Mouse (Mus musculus): ENCODE results near the gene Ide. TPM values are rescaled to one million over a fixed set of nuclear protein-coding genes. Genes with fewer than 3 reads are reported as not detected.

The Ide gene
- polyA plus RNA-seq (2014; fragmentation: Nextera tagmentation; extraction: Ambion mirVana): 26.0 and 44.7 TPM in 2 replicates

DNA sequence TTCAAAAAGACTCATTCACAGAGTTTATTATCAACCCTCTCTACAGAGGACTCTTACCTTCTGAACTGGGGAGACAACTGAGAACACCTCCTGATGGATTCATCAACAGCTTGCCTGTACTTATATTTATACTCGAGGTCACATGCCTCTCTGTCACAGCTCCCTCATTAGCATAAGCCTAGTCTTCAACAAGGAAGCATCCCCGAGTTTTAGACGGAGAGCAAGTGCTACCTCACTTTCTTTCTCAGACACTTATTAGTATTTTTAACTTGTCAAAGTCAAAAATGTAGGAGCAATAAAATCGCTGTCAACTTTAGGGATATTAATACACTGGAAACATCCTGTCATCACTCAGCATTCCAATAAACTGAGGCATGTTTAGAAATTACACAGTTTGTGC lies at the start of gene Ide:
TSS of gene Ide (minus strand) at position 101 of the 400 bp plus-strand sequence.
- DNase-seq (no peak), ATAC-seq (ENCODE audit: low FRiP score, low TSS enrichment) (no peak)
- no peaks in the 10 kb centered on the region for H3K4me1 ChIP-seq (ENCODE audit: control insufficient read depth, insufficient read depth, low read length)
- no peak within 1 kb of the TSS for H3K4me3 ChIP-seq (replicated peaks; ENCODE audit: low read depth, low read length)
- 75% methylated on average over 4 of the region's 4 CpGs for WGBS
- H3K27ac ChIP-seq (replicated peaks; ENCODE audit: low read depth, low read length): no peak within 1 kb of the TSS
- H3K4me2 ChIP-seq (ENCODE audit: low read length): no peak within 1 kb of the TSS
- no peaks in the 10 kb centered on the region for H3K36me3 ChIP-seq (ENCODE audit: control insufficient read depth, insufficient read depth, low read length)
- no peaks in the 10 kb centered on the region for H3K9me3 ChIP-seq (ENCODE audit: control insufficient read depth, low read length)
- H3K27me3 ChIP-seq (ENCODE audit: control insufficient read depth, insufficient read depth, low read length): no peaks in the 10 kb centered on the region
- no peak within 1 kb of the TSS for H3K9ac ChIP-seq (replicated peaks; ENCODE audit: low read length)

DNA sequence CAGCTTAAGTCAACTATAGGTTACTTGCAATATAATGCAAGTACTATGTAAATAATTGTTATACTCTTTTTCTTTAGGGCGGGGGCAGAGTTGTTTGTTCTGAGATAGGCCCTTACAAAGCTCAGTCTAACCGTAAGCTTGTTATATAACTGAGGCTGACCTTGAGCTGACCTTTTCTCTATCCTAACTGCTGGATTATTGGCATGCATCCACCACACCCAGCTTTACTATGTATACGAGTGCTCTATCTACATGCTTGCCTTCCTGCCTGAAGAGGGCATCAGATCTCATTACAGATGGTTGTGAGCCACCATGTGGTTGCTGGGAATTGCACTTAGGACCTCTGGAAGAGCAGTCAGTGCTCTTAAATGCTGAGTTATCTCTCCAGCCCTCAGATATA lies 48.5 kb upstream of the Ide start:
- Histone ChIP-seq H3K4me1 (ENCODE audit: control insufficient read depth, insufficient read depth, low read length) (no peaks in the 10 kb centered on the region), H3K27ac (replicated peaks; ENCODE audit: low read depth, low read length) (no peak overlapping the region), H3K36me3 (ENCODE audit: control insufficient read depth, insufficient read depth, low read length) (peaks cover 4% of the 10 kb centered on the region; the same call in 1 of the 2 replicates), H3K4me2 (ENCODE audit: low read length) (no peak overlapping the region), H3K4me3 (replicated peaks; ENCODE audit: low read depth, low read length) (no peak overlapping the region), H3K27me3 (ENCODE audit: control insufficient read depth, insufficient read depth, low read length) (no peaks in the 10 kb centered on the region), H3K9me3 (ENCODE audit: control insufficient read depth, low read length) (no peaks in the 10 kb centered on the region), H3K9ac (replicated peaks; ENCODE audit: low read length) (no peak overlapping the region)
- DNase-seq (no peak), ATAC-seq (ENCODE audit: low FRiP score, low TSS enrichment) (no peak)
- WGBS: 84% methylated on average over 3 of the region's 3 CpGs

DNA sequence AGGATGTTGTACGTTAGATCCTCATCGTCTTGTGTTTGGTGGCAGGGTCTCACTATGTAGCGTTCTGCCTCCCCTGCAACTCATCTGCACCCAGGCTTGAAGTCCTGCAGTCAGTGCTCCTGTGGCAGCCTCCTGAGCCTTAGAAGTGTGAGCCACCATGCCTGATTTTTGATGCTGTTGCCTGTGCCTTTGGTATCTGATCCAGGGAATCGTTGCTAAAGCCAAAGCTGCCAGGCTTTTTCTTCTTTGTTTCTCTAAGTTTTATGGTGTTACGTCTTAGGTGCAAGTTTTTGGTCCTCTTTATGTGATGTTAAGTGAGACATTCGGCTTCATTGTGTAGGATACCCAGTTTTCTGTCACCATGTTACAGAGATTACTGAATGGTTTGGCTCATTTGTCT lies 41.2 kb upstream of the Ide start:
- H3K4me2 ChIP-seq (ENCODE audit: low read length): no peak overlapping the region
- H3K36me3 ChIP-seq (ENCODE audit: control insufficient read depth, insufficient read depth, low read length): no peaks in the 10 kb centered on the region
- DNase-seq (no peak), ATAC-seq (ENCODE audit: low FRiP score, low TSS enrichment) (no peak)
- no peak overlapping the region for H3K4me3 ChIP-seq (replicated peaks; ENCODE audit: low read depth, low read length)
- WGBS: 80% methylated on average over 6 of the region's 6 CpGs
- no peaks in the 10 kb centered on the region for H3K27me3 ChIP-seq (ENCODE audit: control insufficient read depth, insufficient read depth, low read length)
- peaks cover 6% of the 10 kb centered on the region; the same call in 1 of the 2 replicates for H3K4me1 ChIP-seq (ENCODE audit: control insufficient read depth, insufficient read depth, low read length)
- H3K27ac ChIP-seq (replicated peaks; ENCODE audit: low read depth, low read length): no peak overlapping the region
- H3K9me3 ChIP-seq (ENCODE audit: control insufficient read depth, low read length): no peaks in the 10 kb centered on the region
- no peak overlapping the region for H3K9ac ChIP-seq (replicated peaks; ENCODE audit: low read length)

DNA sequence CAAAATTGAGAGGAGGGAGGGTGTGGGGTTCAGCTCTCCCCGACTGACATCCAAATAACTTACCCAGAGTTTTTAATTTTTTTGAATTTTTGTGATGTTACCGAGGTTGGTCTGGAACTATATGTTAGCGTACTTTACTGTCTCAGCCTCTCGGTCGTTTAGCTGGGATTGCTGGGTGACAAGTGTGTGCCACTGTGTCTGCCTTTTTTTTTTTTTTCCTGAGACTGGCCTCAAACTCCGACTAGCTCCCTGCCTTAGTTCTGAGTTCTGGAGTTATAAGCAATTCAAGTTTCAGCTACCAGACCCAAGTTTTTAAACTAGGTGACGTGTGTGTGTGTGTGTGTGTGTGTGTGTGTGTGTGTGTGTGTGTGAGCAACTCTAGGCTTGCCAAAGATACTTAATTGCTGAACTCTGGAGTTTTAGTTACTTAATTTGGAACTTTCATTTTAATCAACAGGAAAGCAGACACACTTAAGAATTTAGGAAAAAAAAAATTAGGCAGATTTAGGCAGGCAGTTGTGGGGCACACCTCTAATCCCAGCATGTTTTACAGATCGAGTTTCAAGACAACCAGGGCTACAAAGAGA lies 39.8 kb upstream of the Ide start:
- Histone ChIP-seq H3K9ac (replicated peaks; ENCODE audit: low read length) (0 out of 2 replicates have a peak overlapping the region, but pooled peaks have one; percentile 12), H3K36me3 (ENCODE audit: control insufficient read depth, insufficient read depth, low read length) (no peaks in the 10 kb centered on the region), H3K4me2 (ENCODE audit: low read length) (peak overlapping the region; percentile 58), H3K4me3 (replicated peaks; ENCODE audit: low read depth, low read length) (peak overlapping the region; percentile 62), H3K27ac (replicated peaks; ENCODE audit: low read depth, low read length) (no peak overlapping the region), H3K9me3 (ENCODE audit: control insufficient read depth, low read length) (no peaks in the 10 kb centered on the region), H3K4me1 (ENCODE audit: control insufficient read depth, insufficient read depth, low read length) (peaks cover 6% of the 10 kb centered on the region; the same call in 1 of the 2 replicates), H3K27me3 (ENCODE audit: control insufficient read depth, insufficient read depth, low read length) (no peaks in the 10 kb centered on the region)
- ATAC-seq (ENCODE audit: low FRiP score, low TSS enrichment) (no peak), DNase-seq (no peak)
- WGBS: 21% methylated on average over 8 of the region's 8 CpGs

DNA sequence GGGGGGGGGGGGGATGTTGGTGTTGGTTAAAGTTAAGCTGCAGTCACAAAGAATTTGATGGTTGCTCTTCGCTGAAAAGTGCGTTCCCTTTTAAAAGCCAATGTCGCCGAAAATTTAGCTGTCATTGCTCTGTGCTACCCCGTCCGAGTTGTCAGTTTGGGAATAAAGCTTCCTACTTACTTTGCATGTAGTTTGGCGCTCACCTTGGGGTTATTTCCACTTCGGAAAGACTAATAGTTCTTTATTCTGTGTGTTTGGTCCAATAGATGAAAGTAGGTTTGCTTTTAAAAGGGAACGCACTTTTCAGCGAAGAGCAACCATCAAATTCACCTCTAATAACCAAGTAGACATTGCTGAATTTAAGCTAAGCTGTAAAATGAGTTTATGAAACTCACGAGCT lies 39.2 kb upstream of the Ide start:
- ATAC-seq (ENCODE audit: low FRiP score, low TSS enrichment): no peak
- WGBS: 2% methylated on average over 11 of the region's 11 CpGs
- DNase-seq: no peak

DNA sequence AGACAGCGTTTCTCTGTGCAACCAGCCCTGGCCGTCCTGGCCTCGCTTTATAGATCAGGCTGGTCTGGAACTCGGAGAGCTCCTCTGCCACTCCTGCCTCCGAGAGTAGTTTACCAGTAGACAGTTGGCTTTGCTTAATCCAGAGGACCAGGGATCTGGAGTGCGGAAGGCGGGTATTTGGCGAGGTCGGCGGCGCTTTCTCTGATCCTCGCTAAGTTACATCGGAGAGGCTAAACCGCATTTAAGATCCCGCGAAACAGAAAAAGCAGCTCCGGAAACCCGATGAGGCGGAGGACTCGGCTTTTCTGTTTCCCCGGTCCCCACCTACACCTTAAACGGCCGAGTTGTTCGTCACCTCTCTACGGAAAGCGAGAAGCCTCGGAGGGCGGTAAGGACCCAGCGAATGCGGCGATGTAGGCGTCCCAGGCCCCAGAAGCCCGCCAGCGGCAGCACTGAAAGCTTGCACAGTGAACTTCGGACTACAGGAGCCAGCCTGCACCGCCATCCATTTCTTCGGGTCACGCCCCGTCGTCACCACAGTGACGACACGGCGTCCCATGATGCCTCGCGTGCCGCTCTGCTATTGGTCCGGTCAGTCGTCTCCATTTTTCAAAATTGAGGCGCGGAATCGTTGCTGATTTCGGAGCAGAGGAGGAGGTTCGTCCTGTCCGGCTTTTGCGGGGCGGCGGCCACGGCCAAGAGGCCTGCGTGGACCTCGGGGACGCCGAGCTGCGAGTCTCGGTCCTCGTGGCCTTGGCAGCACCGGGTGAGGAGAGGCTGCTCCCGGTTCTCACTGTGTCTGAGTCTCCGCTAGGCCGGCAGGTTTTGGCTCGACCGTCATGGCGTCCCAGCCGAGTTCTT lies 38.3 kb upstream of the Ide start, which contains the start of gene Kif11:
TSS of gene Kif11 (plus strand) at position 649 of the 861 bp plus-strand sequence.
- Histone ChIP-seq H3K4me1 (ENCODE audit: control insufficient read depth, insufficient read depth, low read length) (peaks cover 6% of the 10 kb centered on the region; the same call in 1 of the 2 replicates), H3K27me3 (ENCODE audit: control insufficient read depth, insufficient read depth, low read length) (no peaks in the 10 kb centered on the region), H3K9me3 (ENCODE audit: control insufficient read depth, low read length) (no peaks in the 10 kb centered on the region), H3K27ac (replicated peaks; ENCODE audit: low read depth, low read length) (peak within 1 kb of the TSS; percentile 93), H3K4me2 (ENCODE audit: low read length) (peak within 1 kb of the TSS; percentile 58), H3K9ac (replicated peaks; ENCODE audit: low read length) (peak within 1 kb of the TSS; percentile 72), H3K36me3 (ENCODE audit: control insufficient read depth, insufficient read depth, low read length) (no peaks in the 10 kb centered on the region), H3K4me3 (replicated peaks; ENCODE audit: low read depth, low read length) (peak within 1 kb of the TSS; percentile 62)
- under 1% methylated on average over 73 of the region's 73 CpGs for WGBS
- ATAC-seq (ENCODE audit: low FRiP score, low TSS enrichment) (peak; percentile 99), DNase-seq (peak; percentile 99)

More for the DNA sequence above, 39.2 kb upstream of the Ide start:
- peaks cover 6% of the 10 kb centered on the region; the same call in 1 of the 2 replicates for H3K4me1 ChIP-seq (ENCODE audit: control insufficient read depth, insufficient read depth, low read length)
- H3K27ac ChIP-seq (replicated peaks; ENCODE audit: low read depth, low read length): no peak overlapping the region
- H3K36me3 ChIP-seq (ENCODE audit: control insufficient read depth, insufficient read depth, low read length): no peaks in the 10 kb centered on the region
- H3K4me2 ChIP-seq (ENCODE audit: low read length): peak overlapping the region; percentile 58
- H3K4me3 ChIP-seq (replicated peaks; ENCODE audit: low read depth, low read length): peak overlapping the region; percentile 62
- no peaks in the 10 kb centered on the region for H3K27me3 ChIP-seq (ENCODE audit: control insufficient read depth, insufficient read depth, low read length)
- H3K9ac ChIP-seq (replicated peaks; ENCODE audit: low read length): no peak overlapping the region; the same call in 1 of the 2 replicates
- no peaks in the 10 kb centered on the region for H3K9me3 ChIP-seq (ENCODE audit: control insufficient read depth, low read length)

DNA sequence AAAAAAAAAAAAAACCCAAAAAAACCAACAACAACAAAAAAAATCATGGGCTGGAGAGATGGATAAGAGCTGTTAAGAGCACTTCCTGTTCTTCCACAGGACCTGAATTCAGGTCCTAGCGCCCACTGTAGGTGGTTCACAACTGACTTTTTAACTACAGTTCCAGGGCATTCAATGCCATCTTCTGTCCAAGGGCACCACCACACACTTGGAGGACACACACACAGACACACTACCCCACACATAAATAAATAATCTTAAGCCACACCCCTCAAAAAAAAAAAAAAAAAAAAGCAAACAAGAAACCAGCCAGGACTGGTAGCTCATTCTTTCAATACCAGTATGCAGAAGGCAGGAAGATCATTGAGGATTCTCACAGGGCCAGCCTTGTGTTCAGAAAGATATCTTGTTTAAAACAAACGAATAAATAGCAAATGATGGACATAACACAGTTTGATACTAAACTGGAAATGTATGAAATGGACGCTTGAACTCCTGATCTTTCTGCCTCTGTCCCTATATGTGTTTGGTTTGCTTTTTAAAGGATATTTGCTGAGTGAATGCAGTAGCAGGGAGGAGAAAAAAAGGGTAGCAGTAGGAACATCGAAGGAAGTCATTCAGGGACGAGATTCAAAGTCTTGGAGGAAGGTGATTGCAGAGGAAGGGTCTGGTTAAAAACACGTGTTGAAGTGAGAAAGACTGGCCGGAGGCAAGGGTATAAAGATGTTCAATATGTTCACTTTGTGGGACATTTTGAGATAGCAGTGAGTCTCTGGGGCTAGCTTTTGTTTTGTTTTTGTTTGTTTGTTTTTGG lies 37.5 kb upstream of the Ide start:
- WGBS: 20% methylated on average over 7 of the region's 7 CpGs
- Histone ChIP-seq H3K4me3 (replicated peaks; ENCODE audit: low read depth, low read length) (peak overlapping the region; percentile 62), H3K27me3 (ENCODE audit: control insufficient read depth, insufficient read depth, low read length) (no peaks in the 10 kb centered on the region), H3K4me2 (ENCODE audit: low read length) (peak overlapping the region; percentile 58), H3K9me3 (ENCODE audit: control insufficient read depth, low read length) (no peaks in the 10 kb centered on the region), H3K27ac (replicated peaks; ENCODE audit: low read depth, low read length) (peak overlapping the region; percentile 93), H3K9ac (replicated peaks; ENCODE audit: low read length) (peak overlapping the region; percentile 72), H3K36me3 (ENCODE audit: control insufficient read depth, insufficient read depth, low read length) (no peaks in the 10 kb centered on the region), H3K4me1 (ENCODE audit: control insufficient read depth, insufficient read depth, low read length) (peaks cover 6% of the 10 kb centered on the region; the same call in 1 of the 2 replicates)
- ATAC-seq (ENCODE audit: low FRiP score, low TSS enrichment): no peak
- DNase-seq: peak; percentile 9

DNA sequence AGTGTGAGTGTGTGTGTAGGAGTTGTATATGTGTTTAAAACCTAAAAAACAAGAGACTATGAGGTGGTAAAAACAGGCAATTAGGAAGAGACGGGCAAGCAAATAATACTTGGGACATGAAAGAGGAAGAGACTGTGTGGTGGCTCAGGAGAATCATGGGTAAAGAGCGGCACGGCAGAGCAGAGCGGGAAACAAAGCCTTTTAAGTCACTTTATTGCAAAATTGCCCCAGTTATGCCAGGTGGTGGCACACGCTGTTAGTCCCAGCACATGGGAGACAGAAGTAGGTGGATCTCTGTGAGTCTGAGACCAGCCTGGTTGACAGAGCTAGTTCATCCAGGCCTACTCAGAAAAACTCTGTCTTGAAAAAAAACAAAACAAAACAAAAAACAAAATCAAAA lies 32.7 kb upstream of the Ide start:
- no peak for ATAC-seq (ENCODE audit: low FRiP score, low TSS enrichment)

More for the DNA sequence above, 32.7 kb upstream of the Ide start:
- no peaks in the 10 kb centered on the region for H3K9me3 ChIP-seq (ENCODE audit: control insufficient read depth, low read length)
- 93% methylated on average over 5 of the region's 5 CpGs for WGBS
- H3K4me3 ChIP-seq (replicated peaks; ENCODE audit: low read depth, low read length): no peak overlapping the region
- no peak for DNase-seq
- H3K4me2 ChIP-seq (ENCODE audit: low read length): no peak overlapping the region
- H3K36me3 ChIP-seq (ENCODE audit: control insufficient read depth, insufficient read depth, low read length): no peaks in the 10 kb centered on the region
- H3K4me1 ChIP-seq (ENCODE audit: control insufficient read depth, insufficient read depth, low read length): peaks cover 4% of the 10 kb centered on the region; the same call in 1 of the 2 replicates
- no peak overlapping the region for H3K9ac ChIP-seq (replicated peaks; ENCODE audit: low read length)
- H3K27me3 ChIP-seq (ENCODE audit: control insufficient read depth, insufficient read depth, low read length): no peaks in the 10 kb centered on the region
- H3K27ac ChIP-seq (replicated peaks; ENCODE audit: low read depth, low read length): no peak overlapping the region

Measured in midbrain, embryonic 14.5 days (tissue).